Mouse (Mus musculus) c-Kit-positive CD71-negative TER-119-negative erythroid progenitor cells, embryonic 14.5 days (primary cell): ENCODE data around the gene Gm4027.
"Not testable (repeated sequence)": the region's sequence is repeated elsewhere in the genome, so short reads cannot be mapped to it uniquely, and the experiment has no call there.

ENCODE experiments used
- DNase-seq: peaks from one replicate; pipeline ENCODE4 v3.0.0-alpha.2; 2013; ENCODE audit warnings: low read depth

Gm4027 gene

GRCm38 (mm10) chr12:87618569-87618968 is at the start of gene Gm4027:
Gene Gm4027, plus strand, starts transcription at chr12:87618869.
- DNase-seq: not testable (repeated sequence)

- not testable (repeated sequence) for DNase-seq
Observed at GRCm38 (mm10) chr12:87601388-87601787, 17.3 kb upstream of the Gm4027 start.

- not testable (repeated sequence) for DNase-seq
Observed at GRCm38 (mm10) chr12:87602388-87602787, 16.3 kb upstream of the Gm4027 start, which contains the start of gene Oog1. Gene Oog1, plus strand, starts transcription at chr12:87602688.

- not testable (repeated sequence) for DNase-seq
Observed at GRCm38 (mm10) chr12:87644520-87644919, 25.9 kb downstream of the Gm4027 start, which contains the start of gene Gm16381. Gene Gm16381, minus strand, starts transcription at chr12:87644620.

GRCm38 (mm10) chr12:87652916-87653703 is 34.4 kb downstream of the Gm4027 start:
- not testable (repeated sequence) for DNase-seq
